Mouse (Mus musculus): Measurements from ENCODE around the gene Serinc3. TPM values are rescaled to one million over a fixed set of nuclear protein-coding genes. Genes with fewer than 3 reads are reported as not detected.
A peak's percentile ranks its signal among the peaks of the same experiment; 100 is the strongest.

Gene Serinc3
- polyA plus RNA-seq, 1 experiment from 2014 or later, result 36.8 TPM

GRCm38 (mm10) chr2:163601066-163601465 lies 43.9 kb downstream of the Serinc3 start:
- H3K27me3 ChIP-seq, result no peaks in the 10 kb centered on the region
- H3K27ac ChIP-seq (replicated peaks), result no peak overlapping the region
- H3K4me1 ChIP-seq (replicated peaks), result peaks cover 18% of the 10 kb centered on the region
- no peak overlapping the region for H3K9ac ChIP-seq
- no peak overlapping the region for H3K4me3 ChIP-seq
- ATAC-seq (ENCODE audit: low read depth), result no peak
- H3K4me2 ChIP-seq, result no peak overlapping the region
- H3K9me3 ChIP-seq, result no peaks in the 10 kb centered on the region
- H3K36me3 ChIP-seq, result no peaks in the 10 kb centered on the region
- WGBS, result 89% methylated on average over 7 of the region's 7 CpGs

- H3K27ac ChIP-seq (replicated peaks), result no peak overlapping the region
- no peaks in the 10 kb centered on the region for H3K36me3 ChIP-seq
- no peak overlapping the region for H3K4me3 ChIP-seq
- peaks cover 18% of the 10 kb centered on the region for H3K4me1 ChIP-seq (replicated peaks)
- no peaks in the 10 kb centered on the region for H3K9me3 ChIP-seq
- H3K4me2 ChIP-seq, result no peak overlapping the region
- no peak for ATAC-seq (ENCODE audit: low read depth)
- no peaks in the 10 kb centered on the region for H3K27me3 ChIP-seq
- no peak overlapping the region for H3K9ac ChIP-seq
- WGBS, result 0% methylated on average over 1 of the region's 1 CpGs
Observed at GRCm38 (mm10) chr2:163599226-163599625, 45.7 kb downstream of the Serinc3 start.

- H3K27ac ChIP-seq (replicated peaks), result no peak overlapping the region
- ATAC-seq (ENCODE audit: low read depth), result no peak
- WGBS, result 56% methylated on average over 4 of the region's 4 CpGs
- H3K9ac ChIP-seq, result no peak overlapping the region
- no peaks in the 10 kb centered on the region for H3K36me3 ChIP-seq
- H3K27me3 ChIP-seq, result no peaks in the 10 kb centered on the region
- H3K9me3 ChIP-seq, result no peaks in the 10 kb centered on the region
- peaks cover 6% of the 10 kb centered on the region for H3K4me1 ChIP-seq (replicated peaks)
- no peak overlapping the region for H3K4me3 ChIP-seq
- H3K4me2 ChIP-seq, result no peak overlapping the region
Observed at GRCm38 (mm10) chr2:163597661-163598060, 47.3 kb downstream of the Serinc3 start.

- Histone ChIP-seq H3K27ac (replicated peaks) (no peak overlapping the region), H3K4me3 (no peak overlapping the region), H3K9me3 (no peaks in the 10 kb centered on the region), H3K4me2 (no peak overlapping the region), H3K4me1 (replicated peaks) (peaks cover 3% of the 10 kb centered on the region), H3K27me3 (no peaks in the 10 kb centered on the region), H3K36me3 (no peaks in the 10 kb centered on the region), H3K9ac (no peak overlapping the region)
- WGBS, result 63% methylated on average over 3 of the region's 3 CpGs
- ATAC-seq (ENCODE audit: low read depth), result no peak
Observed at GRCm38 (mm10) chr2:163596873-163597155, 48.1 kb downstream of the Serinc3 start.

GRCm38 (mm10) chr2:163596057-163596872 lies 48.7 kb downstream of the Serinc3 start:
- WGBS, result 74% methylated on average over 13 of the region's 13 CpGs
- H3K36me3 ChIP-seq, result no peaks in the 10 kb centered on the region
- H3K4me2 ChIP-seq, result no peak overlapping the region
- no peak for ATAC-seq (ENCODE audit: low read depth)
- no peak overlapping the region for H3K9ac ChIP-seq
- peak overlapping the region; percentile 54; the same call in 1 of the 2 replicates for H3K27ac ChIP-seq (replicated peaks)
- no peaks in the 10 kb centered on the region for H3K4me1 ChIP-seq (replicated peaks)
- H3K4me3 ChIP-seq, result no peak overlapping the region
- H3K9me3 ChIP-seq, result no peaks in the 10 kb centered on the region
- H3K27me3 ChIP-seq, result no peaks in the 10 kb centered on the region

- WGBS, result 18% methylated on average over 2 of the region's 2 CpGs
- H3K4me1 ChIP-seq (replicated peaks), result no peaks in the 10 kb centered on the region
- no peaks in the 10 kb centered on the region for H3K36me3 ChIP-seq
- H3K27ac ChIP-seq (replicated peaks), result no peak overlapping the region
- no peak overlapping the region for H3K9ac ChIP-seq
- no peak overlapping the region for H3K4me3 ChIP-seq
- no peaks in the 10 kb centered on the region for H3K27me3 ChIP-seq
- no peak overlapping the region for H3K4me2 ChIP-seq
- no peaks in the 10 kb centered on the region for H3K9me3 ChIP-seq
- no peak for ATAC-seq (ENCODE audit: low read depth)
Observed at GRCm38 (mm10) chr2:163595119-163595518, 49.8 kb downstream of the Serinc3 start.

- Histone ChIP-seq H3K4me3 (no peak overlapping the region), H3K27ac (replicated peaks) (no peak overlapping the region), H3K36me3 (no peaks in the 10 kb centered on the region), H3K27me3 (no peaks in the 10 kb centered on the region), H3K9ac (no peak overlapping the region), H3K9me3 (no peaks in the 10 kb centered on the region), H3K4me1 (replicated peaks) (no peaks in the 10 kb centered on the region), H3K4me2 (no peak overlapping the region)
- 86% methylated on average over 10 of the region's 10 CpGs for WGBS
- no peak for ATAC-seq (ENCODE audit: low read depth)
Observed at GRCm38 (mm10) chr2:163593636-163594282, 51.2 kb downstream of the Serinc3 start.

- Histone ChIP-seq H3K27me3 (no peaks in the 10 kb centered on the region), H3K36me3 (no peaks in the 10 kb centered on the region), H3K4me3 (no peak overlapping the region), H3K4me2 (no peak overlapping the region), H3K9me3 (no peaks in the 10 kb centered on the region), H3K27ac (replicated peaks) (no peak overlapping the region), H3K4me1 (replicated peaks) (no peaks in the 10 kb centered on the region), H3K9ac (no peak overlapping the region)
- 74% methylated on average over 1 of the region's 1 CpGs for WGBS
- ATAC-seq (ENCODE audit: low read depth), result no peak
Observed at GRCm38 (mm10) chr2:163592084-163592483, 52.8 kb downstream of the Serinc3 start.

GRCm38 (mm10) chr2:163590996-163591395 lies 53.9 kb downstream of the Serinc3 start:
- no peaks in the 10 kb centered on the region for H3K36me3 ChIP-seq
- no peak overlapping the region for H3K4me2 ChIP-seq
- WGBS, result 77% methylated on average over 5 of the region's 5 CpGs
- H3K9me3 ChIP-seq, result no peaks in the 10 kb centered on the region
- no peaks in the 10 kb centered on the region for H3K4me1 ChIP-seq (replicated peaks)
- no peaks in the 10 kb centered on the region for H3K27me3 ChIP-seq
- ATAC-seq (ENCODE audit: low read depth), result no peak
- H3K4me3 ChIP-seq, result no peak overlapping the region
- no peak overlapping the region for H3K9ac ChIP-seq
- H3K27ac ChIP-seq (replicated peaks), result no peak overlapping the region

- no peaks in the 10 kb centered on the region for H3K36me3 ChIP-seq
- 69% methylated on average over 12 of the region's 12 CpGs for WGBS
Observed at GRCm38 (mm10) chr2:163590211-163590610, 54.7 kb downstream of the Serinc3 start.

GRCm38 (mm10) chr2:163587506-163587905 lies 57.4 kb downstream of the Serinc3 start:
- WGBS, result 71% methylated on average over 5 of the region's 5 CpGs

More at GRCm38 (mm10) chr2:163590211-163590610, 54.7 kb downstream of the Serinc3 start:
- Histone ChIP-seq H3K27me3 (no peaks in the 10 kb centered on the region), H3K9me3 (no peaks in the 10 kb centered on the region), H3K4me3 (no peak overlapping the region), H3K9ac (no peak overlapping the region), H3K4me1 (replicated peaks) (no peaks in the 10 kb centered on the region), H3K4me2 (no peak overlapping the region), H3K27ac (replicated peaks) (no peak overlapping the region)
- no peak for ATAC-seq (ENCODE audit: low read depth)

GRCm38 (mm10) chr2:163586384-163587261 lies 58.3 kb downstream of the Serinc3 start:
- Histone ChIP-seq H3K4me1 (replicated peaks) (no peaks in the 10 kb centered on the region; the same call in 1 of the 2 replicates), H3K9ac (no peak overlapping the region), H3K27ac (replicated peaks) (no peak overlapping the region), H3K4me2 (no peak overlapping the region), H3K27me3 (no peaks in the 10 kb centered on the region), H3K36me3 (no peaks in the 10 kb centered on the region), H3K9me3 (no peaks in the 10 kb centered on the region), H3K4me3 (no peak overlapping the region)
- 53% methylated on average over 19 of the region's 19 CpGs for WGBS
- no peak for ATAC-seq (ENCODE audit: low read depth)

More at GRCm38 (mm10) chr2:163587506-163587905, 57.4 kb downstream of the Serinc3 start:
- Histone ChIP-seq H3K9ac (no peak overlapping the region), H3K4me2 (no peak overlapping the region), H3K27ac (replicated peaks) (no peak overlapping the region), H3K36me3 (no peaks in the 10 kb centered on the region), H3K9me3 (no peaks in the 10 kb centered on the region), H3K4me1 (replicated peaks) (no peaks in the 10 kb centered on the region; the same call in 1 of the 2 replicates), H3K4me3 (no peak overlapping the region), H3K27me3 (no peaks in the 10 kb centered on the region)
- no peak for ATAC-seq (ENCODE audit: low read depth)

Data from neural tube, embryonic 13.5 days (tissue).